Mouse (Mus musculus) adrenal gland, adult (tissue): Measurements from ENCODE around the gene Gm12790.
"Not testable (repeated sequence)": the region's sequence is repeated elsewhere in the genome, so short reads cannot be mapped to it uniquely, and the experiment has no call there.

Source experiments
- DNase-seq, 2 experiments: peaks; one replicate each; pipeline ENCODE4 v3.0.0; 2022 to 2023; ENCODE audit warnings: low spot score in 1 of 2; ENCODE audit not compliant: inconsistent age in 2 of 2

Gene Gm12790

GRCm38 (mm10) chr4:101980949-101981348 is at the start of gene Gm12790:
Gm12790 (minus strand) TSS chr4:101981049.
- not testable (repeated sequence) for DNase-seq

GRCm38 (mm10) chr4:102026619-102027018 is 45.8 kb upstream of the Gm12790 start:
- no peak for DNase-seq

GRCm38 (mm10) chr4:101998267-101998922 is 17.5 kb upstream of the Gm12790 start:
- DNase-seq, result peak; percentile 55 to 84

- no peak for DNase-seq
These were observed 16.6 kb upstream of the Gm12790 start for GRCm38 (mm10) chr4:101997426-101997825.

- not testable (repeated sequence) for DNase-seq
These were observed 5.5 kb upstream of the Gm12790 start, which contains the start of gene Gm12789 for GRCm38 (mm10) chr4:101986326-101986725. Gm12789 (plus strand) TSS chr4:101986626.

GRCm38 (mm10) chr4:101985678-101986077 is 4.8 kb upstream of the Gm12790 start:
- DNase-seq, result no peak

GRCm38 (mm10) chr4:101940107-101940506 is 40.7 kb downstream of the Gm12790 start, which contains the start of gene Gm12794:
Gm12794 (plus strand) TSS chr4:101940407.
- DNase-seq, result not testable (repeated sequence)
